In the genomic region with DNA sequence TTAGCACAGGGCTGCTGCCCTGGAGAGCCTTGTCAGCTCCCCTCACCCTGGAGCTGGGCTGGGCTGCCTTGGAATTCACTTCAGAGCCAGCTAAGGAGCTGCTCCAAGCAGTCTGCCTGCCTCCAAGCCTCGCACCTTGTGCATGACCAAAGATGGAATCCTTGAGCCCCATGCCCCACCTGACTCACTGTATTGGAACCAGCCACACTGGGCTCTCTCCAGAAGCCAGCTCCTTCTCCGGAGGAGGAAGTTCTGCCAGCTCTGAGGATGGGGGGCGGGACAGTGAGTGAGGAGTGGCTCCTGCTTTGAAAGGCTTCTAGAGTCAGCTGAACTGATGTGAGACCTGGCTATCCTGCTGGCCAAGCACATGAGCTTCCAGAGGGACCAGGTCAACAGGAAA, we compare ENCODE assay signal across 13 mouse cellular contexts. TPM values are rescaled to one million over a fixed set of nuclear protein-coding genes. Genes with fewer than 3 reads are reported as not detected.
A peak's percentile ranks its signal among the peaks of the same experiment; 100 is the strongest.
DNase-seq lines count a peak whose midpoint lies in the region; ATAC-seq lines count a peak whose summit lies in the region.
"Had no signal": no experiment of that assay in that cellular context is flagged by ENCODE, and none has a peak within 500 bp of the region (broad histone marks: within the 10 kb centered on the region; RNA-seq: fewer than 3 reads in every experiment).

No protein-coding gene starts in this region.

- no peak for ATAC-seq in neural tube, embryonic 15.5 days (ENCODE audit: low FRiP score)
- ATAC-seq: midbrain, embryonic 15.5 days had no signal

- intact Hi-C loops in gastrocnemius, postnatal 14 days (cut with DNase I; ENCODE audit: low total_unique reads) = no loop called here

- no peak overlapping the region for H3K9ac ChIP-seq in neural tube, embryonic 15.5 days (replicated peaks)
- H3K9ac ChIP-seq: midbrain, embryonic 15.5 days had no signal

- no peak overlapping the region for H3K27ac ChIP-seq in neural tube, embryonic 15.5 days (replicated peaks)
- H3K27ac ChIP-seq: forebrain, embryonic 10.5 days; midbrain, embryonic 15.5 days had no signal

- no peak overlapping the region for H3K4me3 ChIP-seq in neural tube, embryonic 15.5 days (replicated peaks)
- H3K4me3 ChIP-seq: forebrain, embryonic 10.5 days; midbrain, embryonic 15.5 days had no signal

- DNase-seq in gastrocnemius, adult 18-20 months (ENCODE audit: low spot score) = peak; percentile 61
- DNase-seq in gastrocnemius, postnatal 4 days (ENCODE audit: low spot score in 2 of 2) = no peak
- DNase-seq in 3134 (ENCODE audit: extremely low read depth, insufficient read length, low spot score) = peak; percentile 30
- DNase-seq in gastrocnemius, postnatal 14 days = peak; percentile 52
- peak; percentile 63 for DNase-seq in lung, postnatal 14 days
- DNase-seq in right cerebral cortex, postnatal 14 days = no peak
- DNase-seq in left cerebral cortex, adult 9 months (ENCODE audit: low spot score in 2 of 2) = no peak

- peaks cover 48% of the 10 kb centered on the region for H3K4me1 ChIP-seq in neural tube, embryonic 15.5 days

- 81% methylated on average over 3 of the region's 3 CpGs for WGBS in neural tube, embryonic 15.5 days

- H3K9me3 ChIP-seq in neural tube, embryonic 15.5 days (replicated peaks) = no peaks in the 10 kb centered on the region
- H3K9me3 ChIP-seq: forebrain, embryonic 10.5 days; midbrain, embryonic 15.5 days had no signal

- no peaks in the 10 kb centered on the region for H3K27me3 ChIP-seq in neural tube, embryonic 15.5 days (replicated peaks)
- H3K27me3 ChIP-seq: midbrain, embryonic 15.5 days had no signal

- H3K36me3 ChIP-seq in neural tube, embryonic 15.5 days = no peaks in the 10 kb centered on the region
- H3K36me3 ChIP-seq: midbrain, embryonic 15.5 days had no signal

- no peak overlapping the region for H3K4me2 ChIP-seq in neural tube, embryonic 15.5 days
- H3K4me2 ChIP-seq: liver, embryonic 11.5 days; midbrain, embryonic 15.5 days had no signal

RNA-seq across cellular contexts. Expression of a gene that starts 6.3 kb away (rescaled TPM):
- 10 to 100 TPM; 15.2 to 15.9 TPM for total RNA-seq in gastrocnemius, adult 18-20 months (2021)
- 10 to 100 TPM; 32.4 to 32.9 TPM for total RNA-seq in gastrocnemius, postnatal 4 days (2021)
- 10 to 100 TPM; 20.7 to 28.3 TPM for total RNA-seq in gastrocnemius, postnatal 14 days (2021)
- 110 and 112 TPM in 2 replicates for polyA plus RNA-seq in neural tube, embryonic 15.5 days (2015; fragmentation: Nextera tagmentation; extraction: Ambion mirVana)

RNA-seq across cellular contexts. Expression of a gene that starts 26.4 kb away (rescaled TPM):
- total RNA-seq in gastrocnemius, adult 18-20 months (2021) = not detected
- not detected for total RNA-seq in gastrocnemius, postnatal 4 days (2021)
- total RNA-seq in gastrocnemius, postnatal 14 days (2021) = not detected
- polyA plus RNA-seq in neural tube, embryonic 15.5 days (2015; fragmentation: Nextera tagmentation; extraction: Ambion mirVana) = 1.8 TPM in 1 of 2 replicates, not detected in the other
- total RNA-seq: layer of hippocampus, postnatal 10 days had no signal
- polyA plus RNA-seq: forebrain, embryonic 10.5 days; liver, embryonic 11.5 days; neural tube, embryonic 14.5 days had no signal

RNA-seq across cellular contexts. Expression of a gene that starts 44.6 kb away (rescaled TPM):
- 1 to 10 TPM; 2.8 to 3.0 TPM for total RNA-seq in gastrocnemius, adult 18-20 months (2021)
- 10 to 100 TPM; 13.3 to 13.6 TPM for total RNA-seq in gastrocnemius, postnatal 4 days (2021)
- total RNA-seq in gastrocnemius, postnatal 14 days (2021) = 1 to 10 TPM; 5.2 to 7.5 TPM
- 25.4 and 33.0 TPM in 2 replicates for polyA plus RNA-seq in neural tube, embryonic 15.5 days (2015; fragmentation: Nextera tagmentation; extraction: Ambion mirVana)

Comparison
In these comparisons a context has a peak if more than half of its experiments do, and no peak if none do; other contexts are left out.
1. DNase-seq: peak in gastrocnemius, adult 18-20 months (single experiment), 3134 (single experiment), gastrocnemius, postnatal 14 days (single experiment) and lung, postnatal 14 days (single experiment); none in gastrocnemius, postnatal 4 days (0 of 2), right cerebral cortex, postnatal 14 days (single experiment) and left cerebral cortex, adult 9 months (0 of 2).